In the genomic region with DNA sequence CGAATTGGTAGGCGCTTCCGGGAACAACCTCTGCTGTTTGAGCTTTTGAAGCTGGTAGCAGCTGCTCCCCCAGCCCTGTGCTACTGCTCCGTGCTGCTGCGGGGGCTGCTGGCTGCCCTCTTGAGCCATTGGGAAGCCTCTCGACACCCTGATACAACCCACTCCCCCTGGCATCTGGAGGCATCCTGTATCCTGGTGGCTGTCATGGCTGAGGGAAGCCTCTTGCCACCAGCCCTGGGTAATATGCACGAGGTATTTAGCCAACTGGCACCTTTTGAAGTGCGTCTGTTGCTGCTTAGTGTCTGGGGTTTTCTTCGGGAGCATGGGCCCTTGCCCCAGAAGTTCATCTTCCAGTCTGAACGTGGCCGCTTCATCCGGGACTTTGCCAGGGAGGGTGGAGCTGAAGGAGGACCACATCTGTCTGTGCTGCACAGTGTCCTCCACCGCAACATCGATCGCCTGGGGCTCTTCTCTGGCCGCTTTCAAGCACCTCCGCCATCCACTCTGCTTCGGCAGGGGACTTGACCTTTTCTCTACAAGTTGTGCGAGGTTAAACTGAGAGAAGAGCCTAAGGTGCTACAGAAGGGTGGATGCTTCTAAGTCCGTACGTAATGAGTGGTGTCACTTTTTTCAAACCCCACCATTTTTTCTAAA, we compare ENCODE assay signal across 7 mouse cellular contexts. TPM values are rescaled to one million over a fixed set of nuclear protein-coding genes. Genes with fewer than 3 reads are reported as not detected.
DNase-seq lines count a peak whose midpoint lies in the region; ATAC-seq lines count a peak whose summit lies in the region.
"Not testable (repeated sequence)": the region's sequence is repeated elsewhere in the genome, so short reads cannot be mapped to it uniquely, and the experiment has no call there.

No protein-coding gene starts in this region.

- H3K9ac ChIP-seq in embryonic facial prominence, embryonic 12.5 days, result peak overlapping the region; percentile 63
- peak overlapping the region; percentile 58 for H3K9ac ChIP-seq in intestine, embryonic 16.5 days (ENCODE audit: low read depth, low read length)
- H3K9ac ChIP-seq in limb, embryonic 13.5 days, result peak overlapping the region; percentile 72

- ATAC-seq in embryonic facial prominence, embryonic 12.5 days (ENCODE audit: insufficient number of reproducible peaks, insufficient read depth, low FRiP score, low TSS enrichment), result peak; percentile 49
- peak; percentile 58 for ATAC-seq in intestine, embryonic 16.5 days
- ATAC-seq in limb, embryonic 13.5 days (ENCODE audit: low FRiP score, low read depth), result peak; percentile 43
- ATAC-seq in megakaryocyte-erythroid progenitor cell, adult 5-6 weeks (replicated peaks; ENCODE audit: low FRiP score, low TSS enrichment, poor library complexity, severe bottlenecking), result peak; percentile 13; the same call in 1 of the 2 replicates

- WGBS in embryonic facial prominence, embryonic 12.5 days, result 20% methylated on average over 21 of the region's 21 CpGs
- WGBS in intestine, embryonic 16.5 days, result 20% methylated on average over 21 of the region's 21 CpGs
- 19% methylated on average over 21 of the region's 21 CpGs for WGBS in limb, embryonic 13.5 days

- peak overlapping the region; percentile 59 for H3K4me2 ChIP-seq in embryonic facial prominence, embryonic 12.5 days (replicated peaks)
- H3K4me2 ChIP-seq in intestine, embryonic 16.5 days (ENCODE audit: low read depth, low read length), result peak overlapping the region; percentile 57
- peak overlapping the region; percentile 80 for H3K4me2 ChIP-seq in limb, embryonic 13.5 days (replicated peaks)

- H3K9me3 ChIP-seq in embryonic facial prominence, embryonic 12.5 days; intestine, embryonic 16.5 days (ENCODE audit: control insufficient read depth, low read length); limb, embryonic 13.5 days: not testable (repeated sequence)

- H3K27me3 ChIP-seq in embryonic facial prominence, embryonic 12.5 days; intestine, embryonic 16.5 days (replicated peaks; ENCODE audit: control insufficient read depth, insufficient read depth, low read length); limb, embryonic 13.5 days: not testable (repeated sequence)

- peaks cover 30% of the 10 kb centered on the region for H3K4me1 ChIP-seq in embryonic facial prominence, embryonic 12.5 days
- H3K4me1 ChIP-seq in intestine, embryonic 16.5 days (ENCODE audit: control insufficient read depth, insufficient read depth, low read length), result peaks cover 24% of the 10 kb centered on the region
- peaks cover 45% of the 10 kb centered on the region for H3K4me1 ChIP-seq in limb, embryonic 13.5 days

- peak overlapping the region; percentile 88 for H3K27ac ChIP-seq in embryonic facial prominence, embryonic 12.5 days
- H3K27ac ChIP-seq in intestine, embryonic 16.5 days (ENCODE audit: low read length), result peak overlapping the region; percentile 88
- peak overlapping the region; percentile 90 for H3K27ac ChIP-seq in limb, embryonic 13.5 days

- peak; percentile 60 for DNase-seq in adrenal gland, postnatal 25 days
- peak; percentile 27 for DNase-seq in heart, adult 8-10 months (ENCODE audit: low spot score)
- peak; percentile 30 for DNase-seq in right cerebral cortex, adult 18-20 months

- peaks cover 23% of the 10 kb centered on the region for H3K36me3 ChIP-seq in embryonic facial prominence, embryonic 12.5 days
- not testable (repeated sequence) for H3K36me3 ChIP-seq in intestine, embryonic 16.5 days (ENCODE audit: control insufficient read depth, insufficient read depth, low read length)
- peaks cover 38% of the 10 kb centered on the region for H3K36me3 ChIP-seq in limb, embryonic 13.5 days

- peak overlapping the region; percentile 94 for H3K4me3 ChIP-seq in embryonic facial prominence, embryonic 12.5 days
- H3K4me3 ChIP-seq in intestine, embryonic 16.5 days (ENCODE audit: low read length), result peak overlapping the region; percentile 78
- peak overlapping the region; percentile 93 for H3K4me3 ChIP-seq in limb, embryonic 13.5 days

RNA-seq across cellular contexts. Expression of a gene that starts 0.5 kb away (rescaled TPM):
- total RNA-seq in adrenal gland, postnatal 25 days (2021), result 196 and 200 TPM in 2 replicates
- 112 and 119 TPM in 2 replicates for polyA plus RNA-seq in embryonic facial prominence, embryonic 12.5 days (2016; fragmentation: Nextera tagmentation; extraction: Ambion mirVana)
- total RNA-seq in heart, adult 8-10 months (2022), result 10 to 100 TPM; 45.5 to 49.6 (median 47.2) TPM
- polyA plus RNA-seq in intestine, embryonic 16.5 days (2015; fragmentation: Nextera tagmentation; extraction: Ambion mirVana), result 95.7 and 100 TPM in 2 replicates
- 102 and 112 TPM in 2 replicates for polyA plus RNA-seq in limb, embryonic 13.5 days (2015; fragmentation: Nextera tagmentation; extraction: Ambion mirVana)
- total RNA-seq in megakaryocyte-erythroid progenitor cell, adult 5-6 weeks (2014; fragmentation: Nextera tagmentation), result 120 and 130 TPM in 2 replicates
- total RNA-seq in megakaryocyte-erythroid progenitor cell, adult 5-6 weeks (2017), result 53.2 and 69.7 TPM in 2 replicates

RNA-seq across cellular contexts. Expression of a gene that starts 4.5 kb away (rescaled TPM):
- total RNA-seq in adrenal gland, postnatal 25 days (2021), result 23.5 and 26.7 TPM in 2 replicates
- polyA plus RNA-seq in embryonic facial prominence, embryonic 12.5 days (2016; fragmentation: Nextera tagmentation; extraction: Ambion mirVana), result 50.4 and 51.5 TPM in 2 replicates
- total RNA-seq in heart, adult 8-10 months (2022), result 10 to 100 TPM; 11.0 to 12.0 (median 11.2) TPM
- polyA plus RNA-seq in intestine, embryonic 16.5 days (2015; fragmentation: Nextera tagmentation; extraction: Ambion mirVana), result 39.2 and 40.9 TPM in 2 replicates
- polyA plus RNA-seq in limb, embryonic 13.5 days (2015; fragmentation: Nextera tagmentation; extraction: Ambion mirVana), result 39.6 and 43.3 TPM in 2 replicates
- 31.4 and 37.7 TPM in 2 replicates for total RNA-seq in megakaryocyte-erythroid progenitor cell, adult 5-6 weeks (2014; fragmentation: Nextera tagmentation)
- total RNA-seq in megakaryocyte-erythroid progenitor cell, adult 5-6 weeks (2017), result 16.6 and 17.1 TPM in 2 replicates

RNA-seq across cellular contexts. Expression of a gene that starts 8.6 kb away (rescaled TPM):
- not detected in 2 replicates for total RNA-seq in adrenal gland, postnatal 25 days (2021)
- polyA plus RNA-seq in embryonic facial prominence, embryonic 12.5 days (2016; fragmentation: Nextera tagmentation; extraction: Ambion mirVana), result not detected in 2 replicates
- 1 to 10 TPM; 3.6 to 5.3 (median 4.6) TPM for total RNA-seq in heart, adult 8-10 months (2022)
- not detected in 2 replicates for polyA plus RNA-seq in intestine, embryonic 16.5 days (2015; fragmentation: Nextera tagmentation; extraction: Ambion mirVana)
- polyA plus RNA-seq in limb, embryonic 13.5 days (2015; fragmentation: Nextera tagmentation; extraction: Ambion mirVana), result not detected in 2 replicates
- total RNA-seq in megakaryocyte-erythroid progenitor cell, adult 5-6 weeks (2014; fragmentation: Nextera tagmentation), result 2.5 and 25.7 TPM in 2 replicates
- not detected in 2 replicates for total RNA-seq in megakaryocyte-erythroid progenitor cell, adult 5-6 weeks (2017)

RNA-seq across cellular contexts. Expression of a gene that starts 8.7 kb away (rescaled TPM):
- 48.8 and 57.4 TPM in 2 replicates for total RNA-seq in adrenal gland, postnatal 25 days (2021)
- 98.0 and 107 TPM in 2 replicates for polyA plus RNA-seq in embryonic facial prominence, embryonic 12.5 days (2016; fragmentation: Nextera tagmentation; extraction: Ambion mirVana)
- total RNA-seq in heart, adult 8-10 months (2022), result 10 to 100 TPM; 11.8 to 29.9 (median 21.1) TPM
- 79.5 and 89.2 TPM in 2 replicates for polyA plus RNA-seq in intestine, embryonic 16.5 days (2015; fragmentation: Nextera tagmentation; extraction: Ambion mirVana)
- polyA plus RNA-seq in limb, embryonic 13.5 days (2015; fragmentation: Nextera tagmentation; extraction: Ambion mirVana), result 94.0 and 96.6 TPM in 2 replicates
- total RNA-seq in megakaryocyte-erythroid progenitor cell, adult 5-6 weeks (2014; fragmentation: Nextera tagmentation), result 76.6 and 113 TPM in 2 replicates
- 94.2 and 120 TPM in 2 replicates for total RNA-seq in megakaryocyte-erythroid progenitor cell, adult 5-6 weeks (2017)

RNA-seq across cellular contexts. Expression of a gene that starts 13.6 kb away (rescaled TPM):
- total RNA-seq in adrenal gland, postnatal 25 days (2021), result not detected in 2 replicates
- not detected in 2 replicates for polyA plus RNA-seq in embryonic facial prominence, embryonic 12.5 days (2016; fragmentation: Nextera tagmentation; extraction: Ambion mirVana)
- not detected for total RNA-seq in heart, adult 8-10 months (2022)
- not detected in 2 replicates for polyA plus RNA-seq in intestine, embryonic 16.5 days (2015; fragmentation: Nextera tagmentation; extraction: Ambion mirVana)
- not detected in 2 replicates for polyA plus RNA-seq in limb, embryonic 13.5 days (2015; fragmentation: Nextera tagmentation; extraction: Ambion mirVana)
- total RNA-seq in megakaryocyte-erythroid progenitor cell, adult 5-6 weeks (2014; fragmentation: Nextera tagmentation), result not detected in 2 replicates
- total RNA-seq in megakaryocyte-erythroid progenitor cell, adult 5-6 weeks (2017), result not detected in 2 replicates

Comparison
In these comparisons a context has a peak if more than half of its experiments do, and no peak if none do; other contexts are left out.
1. Peak in every context shown above with its lines: DNase-seq, ATAC-seq, H3K4me3 ChIP-seq and H3K27ac ChIP-seq.